Mouse (Mus musculus): ENCODE data around the gene Ank3. TPM values are rescaled to one million over a fixed set of nuclear protein-coding genes. Genes with fewer than 3 reads are reported as not detected.

Gene Ank3
- polyA plus RNA-seq, 1 experiment from 2014 or later: 21.6 TPM

DNA sequence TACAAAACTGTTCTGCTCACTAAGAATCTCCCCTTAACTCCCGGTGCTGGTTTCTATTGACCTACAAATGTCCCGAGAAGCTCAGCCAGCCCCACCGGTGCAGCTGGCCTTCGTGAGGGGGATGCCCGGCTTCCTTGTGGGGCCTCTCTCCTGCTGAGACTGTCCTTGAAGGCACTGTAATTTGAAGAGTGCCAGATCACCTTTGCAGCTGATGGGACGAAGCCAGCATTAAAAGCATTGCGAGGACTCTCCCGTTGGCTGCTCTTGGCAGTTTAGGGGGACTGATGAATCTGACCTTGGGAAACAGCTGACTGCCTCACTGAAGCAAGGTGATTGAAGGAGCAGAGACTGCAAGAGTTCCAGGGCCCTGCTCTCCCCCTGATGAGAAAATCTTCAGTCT is 464.3 kb downstream of the Ank3 start:
- no peaks in the 10 kb centered on the region for H3K9me3 ChIP-seq (ENCODE audit: control insufficient read depth)
- H3K4me1 ChIP-seq (replicated peaks; ENCODE audit: control insufficient read depth, insufficient read depth, low read length): no peaks in the 10 kb centered on the region
- no peak overlapping the region for H3K27ac ChIP-seq (ENCODE audit: low read depth, low read length)
- no peak overlapping the region for H3K4me3 ChIP-seq (ENCODE audit: low read depth, low read length)
- TF ChIP-seq CTCF (IDR thresholded peaks at IDR 0.05; ENCODE audit: low read depth): no peak
- WGBS: 45% methylated on average over 8 of the region's 8 CpGs
- no peak for ATAC-seq
- no peak overlapping the region for H3K9ac ChIP-seq (ENCODE audit: low read depth, low read length)
- no peaks in the 10 kb centered on the region for H3K27me3 ChIP-seq (replicated peaks; ENCODE audit: control insufficient read depth, insufficient read depth, low read length)
- H3K4me2 ChIP-seq (replicated peaks; ENCODE audit: low read depth): no peak overlapping the region
- H3K36me3 ChIP-seq (ENCODE audit: control insufficient read depth, insufficient read depth): no peaks in the 10 kb centered on the region

DNA sequence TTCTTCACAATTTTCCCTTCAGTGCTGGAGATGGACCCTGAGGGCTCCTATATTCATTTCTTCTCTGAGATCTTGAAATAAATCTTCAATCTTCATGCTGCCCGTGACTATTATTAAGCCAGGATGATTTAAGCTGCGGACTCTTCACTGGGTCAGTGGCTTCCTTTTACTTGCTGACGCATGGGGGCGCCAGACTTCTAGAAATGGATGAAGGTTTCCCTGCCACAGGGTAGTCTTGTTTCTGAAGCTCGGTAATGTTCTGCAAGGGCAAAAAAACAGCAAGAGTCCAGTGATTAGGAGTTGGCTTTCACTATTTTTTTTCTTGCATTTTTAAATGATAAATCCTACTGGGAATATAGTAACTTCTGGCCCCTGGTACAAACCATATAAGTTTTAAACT is 471.8 kb downstream of the Ank3 start:
- Histone ChIP-seq H3K27me3 (replicated peaks; ENCODE audit: control insufficient read depth, insufficient read depth, low read length) (no peaks in the 10 kb centered on the region), H3K27ac (ENCODE audit: low read depth, low read length) (no peak overlapping the region), H3K9me3 (ENCODE audit: control insufficient read depth) (no peaks in the 10 kb centered on the region), H3K4me2 (replicated peaks; ENCODE audit: low read depth) (no peak overlapping the region), H3K9ac (ENCODE audit: low read depth, low read length) (no peak overlapping the region), H3K4me3 (ENCODE audit: low read depth, low read length) (no peak overlapping the region), H3K36me3 (ENCODE audit: control insufficient read depth, insufficient read depth) (no peaks in the 10 kb centered on the region), H3K4me1 (replicated peaks; ENCODE audit: control insufficient read depth, insufficient read depth, low read length) (no peaks in the 10 kb centered on the region)
- TF ChIP-seq CTCF (IDR thresholded peaks at IDR 0.05; ENCODE audit: low read depth): peak; percentile 94
- 13% methylated on average over 5 of the region's 5 CpGs for WGBS
- no peak for ATAC-seq

DNA sequence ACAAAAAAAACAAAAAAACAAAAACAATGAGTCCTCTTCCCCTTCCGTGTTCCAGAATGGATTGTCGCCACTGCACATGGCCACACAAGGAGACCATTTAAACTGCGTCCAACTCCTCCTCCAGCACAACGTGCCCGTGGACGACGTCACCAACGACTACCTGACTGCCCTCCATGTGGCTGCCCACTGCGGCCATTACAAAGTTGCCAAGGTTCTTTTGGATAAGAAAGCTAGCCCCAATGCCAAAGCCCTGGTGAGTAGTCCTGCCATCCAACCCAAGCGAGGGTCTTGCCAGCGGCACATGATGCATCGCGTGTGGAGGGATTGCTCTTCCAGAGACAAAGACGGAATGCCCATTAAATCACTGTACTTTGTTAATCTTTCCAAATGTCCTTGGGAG is 472.4 kb downstream of the Ank3 start:
- TF ChIP-seq CTCF (IDR thresholded peaks at IDR 0.05; ENCODE audit: low read depth): no peak
- 93% methylated on average over 14 of the region's 14 CpGs for WGBS
- ATAC-seq: no peak

DNA sequence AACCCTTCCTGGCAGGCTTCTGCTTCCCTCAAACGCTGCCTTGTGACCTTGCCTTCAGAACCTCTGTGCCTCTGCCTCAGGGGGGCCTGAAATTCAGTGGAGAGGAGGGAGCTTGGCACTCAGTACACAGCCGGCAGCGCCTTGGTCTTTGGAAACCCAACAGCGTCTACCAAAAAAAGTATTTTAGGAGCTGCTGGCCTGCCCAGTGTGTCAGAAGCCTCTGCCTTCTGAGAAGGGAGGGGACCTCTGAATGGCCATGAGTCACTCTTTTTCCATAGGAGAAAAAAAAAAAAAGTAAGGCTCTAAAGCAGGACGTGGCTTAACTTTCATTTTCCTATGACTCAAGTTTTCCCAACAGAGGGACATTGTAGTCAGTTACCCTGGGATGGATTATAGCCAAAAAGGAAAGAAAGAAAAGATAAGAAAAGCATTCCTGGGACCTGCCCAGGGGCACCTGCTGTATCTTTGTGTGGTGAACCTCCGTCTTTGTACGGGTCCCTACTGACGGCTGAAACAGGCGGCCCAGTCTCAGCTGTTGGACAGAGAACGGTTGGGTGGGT is 473.7 kb downstream of the Ank3 start:
- H3K9me3 ChIP-seq (ENCODE audit: control insufficient read depth): no peaks in the 10 kb centered on the region
- ATAC-seq: peak; percentile 79

More for the DNA sequence above, 472.4 kb downstream of the Ank3 start:
- H3K4me3 ChIP-seq (ENCODE audit: low read depth, low read length): no peak overlapping the region
- no peak overlapping the region for H3K9ac ChIP-seq (ENCODE audit: low read depth, low read length)
- H3K4me2 ChIP-seq (replicated peaks; ENCODE audit: low read depth): no peak overlapping the region
- H3K27me3 ChIP-seq (replicated peaks; ENCODE audit: control insufficient read depth, insufficient read depth, low read length): no peaks in the 10 kb centered on the region
- H3K36me3 ChIP-seq (ENCODE audit: control insufficient read depth, insufficient read depth): no peaks in the 10 kb centered on the region
- no peak overlapping the region for H3K27ac ChIP-seq (ENCODE audit: low read depth, low read length)
- no peaks in the 10 kb centered on the region for H3K4me1 ChIP-seq (replicated peaks; ENCODE audit: control insufficient read depth, insufficient read depth, low read length)
- no peaks in the 10 kb centered on the region for H3K9me3 ChIP-seq (ENCODE audit: control insufficient read depth)

DNA sequence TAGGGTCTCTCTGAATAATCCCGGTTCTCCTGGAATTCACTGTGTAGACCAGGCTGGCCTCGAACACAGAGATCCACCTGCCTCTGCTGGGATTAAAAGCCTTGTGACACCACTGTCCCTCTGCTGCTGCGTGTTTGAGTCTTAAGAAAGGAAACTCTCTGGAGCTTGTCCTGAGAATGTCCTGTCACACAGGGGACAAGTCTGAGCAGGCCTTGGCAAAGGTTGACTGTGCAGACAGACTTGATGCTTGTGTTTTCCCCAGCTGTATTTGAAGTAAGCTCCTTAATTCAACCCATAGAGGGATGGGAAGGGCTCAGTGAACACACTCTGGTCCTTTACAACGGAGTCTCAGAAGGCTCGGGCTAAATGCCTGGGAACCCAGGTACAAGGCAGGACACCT is 474.3 kb downstream of the Ank3 start:
- peak overlapping the region; percentile 49; the same call in 1 of the 2 replicates for H3K4me2 ChIP-seq (replicated peaks; ENCODE audit: low read depth)
- no peak for TF ChIP-seq CTCF (IDR thresholded peaks at IDR 0.05; ENCODE audit: low read depth)
- WGBS: 85% methylated on average over 5 of the region's 5 CpGs
- no peak overlapping the region for H3K4me3 ChIP-seq (ENCODE audit: low read depth, low read length)
- H3K9ac ChIP-seq (ENCODE audit: low read depth, low read length): no peak overlapping the region
- H3K9me3 ChIP-seq (ENCODE audit: control insufficient read depth): no peaks in the 10 kb centered on the region
- H3K27me3 ChIP-seq (replicated peaks; ENCODE audit: control insufficient read depth, insufficient read depth, low read length): no peaks in the 10 kb centered on the region
- H3K4me1 ChIP-seq (replicated peaks; ENCODE audit: control insufficient read depth, insufficient read depth, low read length): no peaks in the 10 kb centered on the region
- 0 out of 2 replicates have a peak, but pooled peaks have one; percentile 7 for ATAC-seq
- no peak overlapping the region for H3K27ac ChIP-seq (ENCODE audit: low read depth, low read length)
- H3K36me3 ChIP-seq (ENCODE audit: control insufficient read depth, insufficient read depth): no peaks in the 10 kb centered on the region

More for the DNA sequence above, 473.7 kb downstream of the Ank3 start:
- Histone ChIP-seq H3K4me3 (ENCODE audit: low read depth, low read length) (peak overlapping the region; percentile 7; the same call in 1 of the 2 replicates), H3K4me1 (replicated peaks; ENCODE audit: control insufficient read depth, insufficient read depth, low read length) (no peaks in the 10 kb centered on the region), H3K27me3 (replicated peaks; ENCODE audit: control insufficient read depth, insufficient read depth, low read length) (no peaks in the 10 kb centered on the region), H3K4me2 (replicated peaks; ENCODE audit: low read depth) (peak overlapping the region; percentile 49), H3K9ac (ENCODE audit: low read depth, low read length) (no peak overlapping the region), H3K27ac (ENCODE audit: low read depth, low read length) (no peak overlapping the region), H3K36me3 (ENCODE audit: control insufficient read depth, insufficient read depth) (no peaks in the 10 kb centered on the region)
- WGBS: 45% methylated on average over 10 of the region's 10 CpGs
- TF ChIP-seq CTCF (IDR thresholded peaks at IDR 0.05; ENCODE audit: low read depth): no peak

DNA sequence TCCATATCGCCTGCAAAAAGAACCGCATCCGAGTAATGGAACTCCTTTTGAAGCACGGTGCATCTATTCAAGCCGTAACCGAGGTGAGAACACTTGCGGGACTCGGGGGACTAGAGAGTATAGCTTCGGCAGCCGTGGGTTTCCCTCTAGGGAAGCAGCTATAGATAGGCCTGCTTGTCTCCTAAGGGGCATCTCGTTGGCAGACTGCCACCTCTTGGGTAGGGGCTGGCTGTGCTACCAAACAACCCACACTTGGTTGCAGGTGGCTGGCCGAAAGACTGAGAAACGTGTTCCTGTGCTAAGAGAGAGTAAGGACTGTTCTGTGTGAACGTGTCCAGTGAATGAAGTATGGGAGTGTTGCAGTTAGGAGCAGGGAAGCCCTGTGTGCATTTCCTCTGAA is 476.2 kb downstream of the Ank3 start:
- H3K4me3 ChIP-seq (ENCODE audit: low read depth, low read length): no peak overlapping the region
- H3K27ac ChIP-seq (ENCODE audit: low read depth, low read length): no peak overlapping the region
- H3K9me3 ChIP-seq (ENCODE audit: control insufficient read depth): no peaks in the 10 kb centered on the region
- ATAC-seq: no peak
- 82% methylated on average over 14 of the region's 14 CpGs for WGBS
- H3K36me3 ChIP-seq (ENCODE audit: control insufficient read depth, insufficient read depth): no peaks in the 10 kb centered on the region
- H3K9ac ChIP-seq (ENCODE audit: low read depth, low read length): no peak overlapping the region
- TF ChIP-seq CTCF (IDR thresholded peaks at IDR 0.05; ENCODE audit: low read depth): no peak
- H3K27me3 ChIP-seq (replicated peaks; ENCODE audit: control insufficient read depth, insufficient read depth, low read length): no peaks in the 10 kb centered on the region
- H3K4me2 ChIP-seq (replicated peaks; ENCODE audit: low read depth): no peak overlapping the region
- no peaks in the 10 kb centered on the region for H3K4me1 ChIP-seq (replicated peaks; ENCODE audit: control insufficient read depth, insufficient read depth, low read length)

Measured in intestine, postnatal 0 days (tissue).